Comparison of ENCODE assay signal across 8 mouse cellular contexts in genomic region chr13:22041651-22042567, GRCm38 (mm10). TPM values are rescaled to one million over a fixed set of nuclear protein-coding genes. Genes with fewer than 3 reads are reported as not detected.
DNase-seq lines count a peak whose midpoint lies in the region; ATAC-seq and TF ChIP-seq lines count a peak whose summit lies in the region.

No protein-coding gene starts in this region.

- peak overlapping the region; percentile 31; the same call in 1 of the 2 replicates for H3K4me3 ChIP-seq in heart, adult 2 months
- peak overlapping the region; percentile 50 for H3K4me3 ChIP-seq in embryonic facial prominence, embryonic 13.5 days
- peak overlapping the region; percentile 40 for H3K4me3 ChIP-seq in limb, embryonic 15.5 days
- H3K4me3 ChIP-seq in stomach, embryonic 14.5 days (ENCODE audit: low read depth, low read length): peak overlapping the region; percentile 40

- H3K9me3 ChIP-seq in embryonic facial prominence, embryonic 13.5 days: no peaks in the 10 kb centered on the region
- H3K9me3 ChIP-seq in limb, embryonic 15.5 days: no peaks in the 10 kb centered on the region
- H3K9me3 ChIP-seq in stomach, embryonic 14.5 days (ENCODE audit: control insufficient read depth, low read depth, low read length): no peaks in the 10 kb centered on the region

- no peaks in the 10 kb centered on the region; the same call in 1 of the 2 replicates for H3K4me1 ChIP-seq in heart, adult 2 months (ENCODE audit: control insufficient read depth, insufficient read depth, low read length)
- H3K4me1 ChIP-seq in embryonic facial prominence, embryonic 13.5 days: peaks cover 15% of the 10 kb centered on the region
- H3K4me1 ChIP-seq in limb, embryonic 15.5 days: peaks cover 23% of the 10 kb centered on the region
- peaks cover 2% of the 10 kb centered on the region; the same call in 1 of the 2 replicates for H3K4me1 ChIP-seq in stomach, embryonic 14.5 days (ENCODE audit: control insufficient read depth, insufficient read depth, low read length)

- no peak for TF ChIP-seq EP300 in heart, adult 2 months (IDR thresholded peaks at IDR 0.05; ENCODE audit: insufficient read depth, low read depth, low read length)

- TF ChIP-seq CTCF in heart, adult 2 months (IDR thresholded peaks at IDR 0.05): no peak

- ATAC-seq in embryonic facial prominence, embryonic 13.5 days (ENCODE audit: insufficient number of reproducible peaks, insufficient read depth, low FRiP score, low TSS enrichment, low read depth): no peak
- no peak for ATAC-seq in limb, embryonic 15.5 days (ENCODE audit: insufficient number of reproducible peaks, low FRiP score, low TSS enrichment, low read depth)
- ATAC-seq in stomach, embryonic 14.5 days (ENCODE audit: insufficient number of reproducible peaks, insufficient read depth, low FRiP score, low read depth): no peak

- no peak for TF ChIP-seq POLR2A in heart, adult 2 months (IDR thresholded peaks at IDR 0.05; ENCODE audit: insufficient read depth, low read depth, low read length)

- no peak for DNase-seq in heart, adult 2 months
- no peak for DNase-seq in heart, adult 18-20 months
- DNase-seq in CD4-positive helper T cell, adult 2 months (ENCODE audit: low read depth, low spot score): peak; percentile 36
- no peak for DNase-seq in gastrocnemius, postnatal 4 days (ENCODE audit: low spot score in 2 of 2)
- no peak for DNase-seq in cerebellum, adult 9-11 months

- intact Hi-C loops in heart, adult 2 months (cut with DNase I): loop anchor here (2.0 to 10.0 kb wide), 7 partner anchors 265 to 1705 kb away; partner anchors contain the start of genes Hist1h1e, Hist1h2ai, Hist1h2ak and Hist1h2bb

- no peak overlapping the region for H3K9ac ChIP-seq in heart, adult 2 months (ENCODE audit: low read depth, low read length)
- H3K9ac ChIP-seq in embryonic facial prominence, embryonic 13.5 days: peak overlapping the region; percentile 74
- 0 out of 2 replicates have a peak overlapping the region, but pooled peaks have one; percentile 32 for H3K9ac ChIP-seq in limb, embryonic 15.5 days
- H3K9ac ChIP-seq in stomach, embryonic 14.5 days (replicated peaks; ENCODE audit: low read depth, low read length): peak overlapping the region; percentile 41

- WGBS in heart, adult 2 months: 11% methylated on average over 13 of the region's 13 CpGs
- 2% methylated on average over 13 of the region's 13 CpGs for WGBS in embryonic facial prominence, embryonic 13.5 days
- WGBS in limb, embryonic 15.5 days: 2% methylated on average over 13 of the region's 13 CpGs
- 2% methylated on average over 13 of the region's 13 CpGs for WGBS in stomach, embryonic 14.5 days

- no peaks in the 10 kb centered on the region for H3K79me2 ChIP-seq in heart, adult 2 months (replicated peaks; ENCODE audit: control insufficient read depth, insufficient read depth, low read length)

- H3K27me3 ChIP-seq in heart, adult 2 months (ENCODE audit: control insufficient read depth, insufficient read depth, low read length): no peaks in the 10 kb centered on the region
- no peaks in the 10 kb centered on the region for H3K27me3 ChIP-seq in embryonic facial prominence, embryonic 13.5 days
- H3K27me3 ChIP-seq in limb, embryonic 15.5 days: no peaks in the 10 kb centered on the region
- H3K27me3 ChIP-seq in stomach, embryonic 14.5 days (ENCODE audit: control insufficient read depth, insufficient read depth, low read length): no peaks in the 10 kb centered on the region

- H3K36me3 ChIP-seq in heart, adult 2 months (ENCODE audit: control insufficient read depth, insufficient read depth, low read length): no peaks in the 10 kb centered on the region
- no peaks in the 10 kb centered on the region for H3K36me3 ChIP-seq in embryonic facial prominence, embryonic 13.5 days
- H3K36me3 ChIP-seq in limb, embryonic 15.5 days: no peaks in the 10 kb centered on the region
- no peaks in the 10 kb centered on the region for H3K36me3 ChIP-seq in stomach, embryonic 14.5 days (ENCODE audit: control insufficient read depth, insufficient read depth, low read length)

- H3K4me2 ChIP-seq in embryonic facial prominence, embryonic 13.5 days: peak overlapping the region; percentile 81
- H3K4me2 ChIP-seq in limb, embryonic 15.5 days: peak overlapping the region; percentile 63
- peak overlapping the region; percentile 73 for H3K4me2 ChIP-seq in stomach, embryonic 14.5 days (replicated peaks; ENCODE audit: low read depth, low read length)

- no peak overlapping the region for H3K27ac ChIP-seq in heart, adult 2 months
- peak overlapping the region; percentile 96 for H3K27ac ChIP-seq in embryonic facial prominence, embryonic 13.5 days
- peak overlapping the region; percentile 93 for H3K27ac ChIP-seq in limb, embryonic 15.5 days
- peak overlapping the region; percentile 95 for H3K27ac ChIP-seq in stomach, embryonic 14.5 days (ENCODE audit: low read length)

RNA-seq across cellular contexts. Expression of gene Hist1h4i, which starts 0.7 kb away (rescaled TPM):
- total RNA-seq in heart, adult 2 months (2021): 10 to 100 TPM; 11.9 to 18.1 TPM
- polyA plus RNA-seq in heart, adult 2 months (2012; rRNA removed): 5.8 and 8.3 TPM in 2 replicates
- total RNA-seq in heart, adult 18-20 months (2021): 10 to 100 TPM; 15.0 to 20.2 TPM
- 26.0 and 31.3 TPM in 2 replicates for polyA plus RNA-seq in embryonic facial prominence, embryonic 13.5 days (2015; fragmentation: Nextera tagmentation; extraction: Ambion mirVana)
- polyA plus RNA-seq in limb, embryonic 15.5 days (2015; fragmentation: Nextera tagmentation; extraction: Ambion mirVana): 15.8 and 18.4 TPM in 2 replicates
- 19.1 and 22.4 TPM in 2 replicates for polyA plus RNA-seq in stomach, embryonic 14.5 days (2014; fragmentation: Nextera tagmentation; extraction: Ambion mirVana)
- total RNA-seq in gastrocnemius, postnatal 4 days (2021): 100 to 1,000 TPM; 143 to 189 TPM

RNA-seq across cellular contexts. Expression of gene Hist1h2ag, which starts 0.8 kb away (rescaled TPM):
- total RNA-seq in heart, adult 2 months (2021): 1 to 10 TPM; 1.7 to 4.3 TPM
- not detected in 2 replicates for polyA plus RNA-seq in heart, adult 2 months (2012; rRNA removed)
- total RNA-seq in heart, adult 18-20 months (2021): 10 to 100 TPM in 1 of 2 experiments, 1 to 10 TPM in 1; 7.7 to 10.8 TPM
- polyA plus RNA-seq in embryonic facial prominence, embryonic 13.5 days (2015; fragmentation: Nextera tagmentation; extraction: Ambion mirVana): 78.1 and 82.3 TPM in 2 replicates
- 32.9 and 36.9 TPM in 2 replicates for polyA plus RNA-seq in limb, embryonic 15.5 days (2015; fragmentation: Nextera tagmentation; extraction: Ambion mirVana)
- polyA plus RNA-seq in stomach, embryonic 14.5 days (2014; fragmentation: Nextera tagmentation; extraction: Ambion mirVana): 43.8 and 54.9 TPM in 2 replicates
- total RNA-seq in gastrocnemius, postnatal 4 days (2021): 100 to 1,000 TPM; 270 to 354 TPM

RNA-seq across cellular contexts. Expression of gene Hist1h2bj, which starts 1.1 kb away (rescaled TPM):
- total RNA-seq in heart, adult 2 months (2021): 1 to 10 TPM; 2.8 to 3.6 TPM
- polyA plus RNA-seq in heart, adult 2 months (2012; rRNA removed): 0.59 TPM in 1 of 2 replicates, not detected in the other
- total RNA-seq in heart, adult 18-20 months (2021): 1 to 10 TPM; 2.8 to 6.2 TPM
- 12.2 and 14.3 TPM in 2 replicates for polyA plus RNA-seq in embryonic facial prominence, embryonic 13.5 days (2015; fragmentation: Nextera tagmentation; extraction: Ambion mirVana)
- 6.8 and 8.1 TPM in 2 replicates for polyA plus RNA-seq in limb, embryonic 15.5 days (2015; fragmentation: Nextera tagmentation; extraction: Ambion mirVana)
- 8.6 and 12.4 TPM in 2 replicates for polyA plus RNA-seq in stomach, embryonic 14.5 days (2014; fragmentation: Nextera tagmentation; extraction: Ambion mirVana)
- total RNA-seq in gastrocnemius, postnatal 4 days (2021): 100 to 1,000 TPM; 250 to 321 TPM

RNA-seq across cellular contexts. Expression of gene Hist1h2bk, which starts 6.2 kb away (rescaled TPM):
- 10 to 100 TPM in 1 of 2 experiments, 1 to 10 TPM in 1; 7.3 to 10.0 TPM for total RNA-seq in heart, adult 2 months (2021)
- polyA plus RNA-seq in heart, adult 2 months (2012; rRNA removed): not detected in 2 replicates
- 10 to 100 TPM; 15.2 to 16.5 TPM for total RNA-seq in heart, adult 18-20 months (2021)
- 9.5 and 15.3 TPM in 2 replicates for polyA plus RNA-seq in embryonic facial prominence, embryonic 13.5 days (2015; fragmentation: Nextera tagmentation; extraction: Ambion mirVana)
- 4.2 and 6.2 TPM in 2 replicates for polyA plus RNA-seq in limb, embryonic 15.5 days (2015; fragmentation: Nextera tagmentation; extraction: Ambion mirVana)
- polyA plus RNA-seq in stomach, embryonic 14.5 days (2014; fragmentation: Nextera tagmentation; extraction: Ambion mirVana): 7.0 and 7.5 TPM in 2 replicates
- 100 to 1,000 TPM; 393 to 555 TPM for total RNA-seq in gastrocnemius, postnatal 4 days (2021)

RNA-seq across cellular contexts. Expression of gene Hist1h2ah, which starts 6.5 kb away (rescaled TPM):
- 1 to 10 TPM; 8.1 to 10.0 TPM for total RNA-seq in heart, adult 2 months (2021)
- 1.1 TPM in 1 of 2 replicates, not detected in the other for polyA plus RNA-seq in heart, adult 2 months (2012; rRNA removed)
- 10 to 100 TPM; 10.9 to 12.6 TPM for total RNA-seq in heart, adult 18-20 months (2021)
- 5.2 and 5.4 TPM in 2 replicates for polyA plus RNA-seq in embryonic facial prominence, embryonic 13.5 days (2015; fragmentation: Nextera tagmentation; extraction: Ambion mirVana)
- polyA plus RNA-seq in limb, embryonic 15.5 days (2015; fragmentation: Nextera tagmentation; extraction: Ambion mirVana): 4.7 and 7.2 TPM in 2 replicates
- 10.3 and 12.7 TPM in 2 replicates for polyA plus RNA-seq in stomach, embryonic 14.5 days (2014; fragmentation: Nextera tagmentation; extraction: Ambion mirVana)
- 100 to 1,000 TPM; 276 to 360 TPM for total RNA-seq in gastrocnemius, postnatal 4 days (2021)

Comparison
In these comparisons a context has a peak if more than half of its experiments do, and no peak if none do; other contexts are left out.
1. RNA of gene Hist1h2ag, which starts 0.8 kb away (polyA plus RNA-seq): 78.1 to 82.3 TPM in embryonic facial prominence, embryonic 13.5 days, 43.8 to 54.9 TPM in stomach, embryonic 14.5 days and 32.9 to 36.9 TPM in limb, embryonic 15.5 days; not detected in heart, adult 2 months; every median in the first group is over 10 times any median in the second.
2. Peak in every context shown above with its lines, with median percentiles within 50 percentile points of each other: H3K4me3 ChIP-seq and H3K4me2 ChIP-seq.